Mouse (Mus musculus) intestine, postnatal 0 days (tissue): Measurements from ENCODE around the gene Slc25a20. TPM values are rescaled to one million over a fixed set of nuclear protein-coding genes. Genes with fewer than 3 reads are reported as not detected.

Experiments
- ATAC-seq: fragments of 200-750 bp; cut with Nextera tagmentation; 2 replicates; pipeline ENCODE4 v1.8.0; 2017; ENCODE audit warnings: mild to moderate bottlenecking, moderate TSS enrichment, moderate library complexity
- H3K27ac ChIP-seq: fragments of 300-500 bp; sonication (generic); 2 replicates; pipeline ENCODE4 v1.5.1; 2014; ENCODE audit warnings: mild to moderate bottlenecking, low read depth, low read length, moderate library complexity
- H3K27me3 ChIP-seq: fragments of 300-500 bp; sonication (generic); replicated peaks from 2 replicates; pipeline ENCODE4 v1.6.1; 2014; ENCODE audit warnings: low read length, mixed read lengths; ENCODE audit not compliant: control insufficient read depth, insufficient read depth
- H3K36me3 ChIP-seq: fragments of 300-500 bp; sonication (generic); 2 replicates; pipeline ENCODE4 v1.6.1; 2014; ENCODE audit warnings: mild to moderate bottlenecking, moderate library complexity; ENCODE audit not compliant: control insufficient read depth, insufficient read depth
- H3K4me1 ChIP-seq: fragments of 300-500 bp; sonication (generic); replicated peaks from 2 replicates; pipeline ENCODE4 v1.6.1; 2014; ENCODE audit warnings: antibody characterized with exemption, low read length, mixed read lengths; ENCODE audit not compliant: control insufficient read depth, insufficient read depth
- H3K4me2 ChIP-seq: fragments of 300-500 bp; sonication (generic); replicated peaks from 2 replicates; pipeline ENCODE4 v1.6.1; 2014; ENCODE audit warnings: low read depth, mild to moderate bottlenecking, moderate library complexity
- H3K4me3 ChIP-seq: fragments of 300-500 bp; sonication (generic); 2 replicates; pipeline ENCODE4 v1.5.1; 2014; ENCODE audit warnings: low read depth, low read length
- H3K9ac ChIP-seq: fragments of 300-500 bp; sonication (generic); 2 replicates; pipeline ENCODE4 v1.6.1; 2014; ENCODE audit warnings: mild to moderate bottlenecking, low read depth, low read length
- H3K9me3 ChIP-seq: fragments of 300-500 bp; sonication (generic); 2 replicates; pipeline ENCODE4 v1.6.1; 2016; ENCODE audit warnings: mixed run types; ENCODE audit not compliant: control insufficient read depth
- CTCF ChIP-seq: sonication (generic); IDR thresholded peaks from 2 replicates; pipeline ENCODE4 v1.5.1; 2016; ENCODE audit warnings: low read depth, mild to moderate bottlenecking, control low read depth, antibody characterized with exemption, moderate library complexity
- WGBS: fragments of 180-500 bp; shearing (Covaris S2); extraction: QIAGEN DNeasy Blood & Tissue Kit; methylation state at CpG from one replicate; pipeline ENCODE4 v1.1.7; 2014; 5-methylcytosine and 5-hydroxymethylcytosine counted together
- polyA plus RNA-seq: library from polyadenylated mRNA; unstranded; fragments of >200 nt; fragmentation: Nextera tagmentation; extraction: Ambion mirVana; gene quantifications from 2 replicates; pipeline ENCODE4 v1.2.1, GENCODE M21; 2015

Gene Slc25a20
- polyA plus RNA-seq, 1 experiment from 2014 or later: 159 TPM

DNA sequence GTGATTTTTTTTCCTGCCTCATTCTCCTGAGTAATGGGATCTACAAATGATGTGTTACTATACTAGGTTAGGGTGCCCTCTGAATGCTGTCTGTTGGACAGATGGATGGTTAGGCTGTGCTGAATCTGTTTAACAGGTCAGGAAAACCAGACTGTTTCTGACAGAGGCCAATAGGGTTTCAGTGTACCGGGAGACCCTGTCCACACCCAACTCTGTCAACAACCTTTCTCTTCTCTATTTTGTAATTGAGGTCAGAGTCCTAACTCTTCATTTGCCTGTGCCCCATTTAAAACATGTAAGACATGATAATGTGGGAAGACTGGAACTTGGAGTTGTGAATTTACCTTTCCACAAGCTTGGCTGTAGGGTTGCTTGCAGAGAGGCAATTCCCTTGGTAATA lies 28.1 kb downstream of the Slc25a20 start:
- H3K27ac ChIP-seq: no peak overlapping the region
- no peak overlapping the region for H3K4me2 ChIP-seq
- no peak overlapping the region for H3K9ac ChIP-seq
- H3K27me3 ChIP-seq: no peaks in the 10 kb centered on the region
- peaks cover 14% of the 10 kb centered on the region for H3K4me1 ChIP-seq
- WGBS: 62% methylated on average over 1 of the region's 1 CpGs
- peaks cover 4% of the 10 kb centered on the region; the same call in 1 of the 2 replicates for H3K36me3 ChIP-seq
- no peaks in the 10 kb centered on the region for H3K9me3 ChIP-seq
- no peak for TF ChIP-seq CTCF
- H3K4me3 ChIP-seq: no peak overlapping the region
- no peak for ATAC-seq

DNA sequence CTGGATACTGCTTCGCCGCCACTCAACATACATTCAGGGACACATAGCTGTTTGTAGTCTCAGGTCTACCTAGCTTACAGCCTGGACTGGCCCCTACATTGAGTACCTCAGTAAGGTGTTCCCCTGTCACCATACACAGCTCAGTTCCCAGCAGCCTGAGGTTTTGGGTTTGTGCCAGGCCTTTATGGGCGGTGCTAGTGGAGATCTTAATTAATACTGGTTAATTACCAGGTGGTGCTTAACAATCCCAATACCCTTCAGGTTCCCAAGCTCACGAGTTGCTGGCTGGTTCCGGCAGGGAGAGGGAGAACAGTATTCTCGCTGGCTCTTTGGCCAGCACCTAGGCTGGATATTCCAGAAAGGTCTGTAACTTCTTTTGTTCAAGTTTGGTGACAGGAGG lies 29.0 kb downstream of the Slc25a20 start:
- WGBS: 63% methylated on average over 6 of the region's 6 CpGs
- no peak for ATAC-seq
- H3K27ac ChIP-seq: peak overlapping the region; percentile 91

DNA sequence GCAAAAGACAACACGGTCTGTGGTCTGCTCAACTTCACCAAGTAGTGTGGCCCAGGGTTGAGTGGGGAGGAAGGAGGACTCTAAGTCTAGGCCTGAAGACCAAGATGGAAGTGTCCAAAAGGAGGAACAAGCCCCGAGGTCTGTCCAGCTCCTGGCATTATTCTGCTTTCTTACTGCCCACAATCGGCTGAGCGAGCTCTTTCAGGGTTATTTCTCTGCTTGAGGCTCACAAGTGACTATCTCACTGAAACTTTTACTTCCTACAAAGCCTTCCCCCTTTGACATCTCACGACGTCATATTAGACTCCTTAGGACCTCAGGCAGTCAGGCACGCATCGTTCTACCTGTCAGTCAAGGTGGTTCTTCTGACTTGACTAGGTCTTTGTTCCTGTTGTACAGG lies 29.5 kb downstream of the Slc25a20 start:
- peak overlapping the region; percentile 98 for H3K4me2 ChIP-seq
- H3K27ac ChIP-seq: peak overlapping the region; percentile 91
- no peaks in the 10 kb centered on the region for H3K9me3 ChIP-seq
- TF ChIP-seq CTCF: no peak
- peaks cover 14% of the 10 kb centered on the region for H3K4me1 ChIP-seq
- H3K27me3 ChIP-seq: no peaks in the 10 kb centered on the region
- no peaks in the 10 kb centered on the region for H3K36me3 ChIP-seq
- ATAC-seq: peak; percentile 33
- H3K4me3 ChIP-seq: peak overlapping the region; percentile 83
- peak overlapping the region; percentile 83; the same call in 1 of the 2 replicates for H3K9ac ChIP-seq
- WGBS: 45% methylated on average over 8 of the region's 8 CpGs

More for the DNA sequence above, 29.0 kb downstream of the Slc25a20 start:
- Histone ChIP-seq H3K4me1 (peaks cover 14% of the 10 kb centered on the region), H3K4me3 (no peak overlapping the region), H3K27me3 (no peaks in the 10 kb centered on the region), H3K9me3 (no peaks in the 10 kb centered on the region), H3K36me3 (no peaks in the 10 kb centered on the region), H3K4me2 (peak overlapping the region; percentile 98; the same call in 1 of the 2 replicates), H3K9ac (no peak overlapping the region)
- TF ChIP-seq CTCF: no peak

DNA sequence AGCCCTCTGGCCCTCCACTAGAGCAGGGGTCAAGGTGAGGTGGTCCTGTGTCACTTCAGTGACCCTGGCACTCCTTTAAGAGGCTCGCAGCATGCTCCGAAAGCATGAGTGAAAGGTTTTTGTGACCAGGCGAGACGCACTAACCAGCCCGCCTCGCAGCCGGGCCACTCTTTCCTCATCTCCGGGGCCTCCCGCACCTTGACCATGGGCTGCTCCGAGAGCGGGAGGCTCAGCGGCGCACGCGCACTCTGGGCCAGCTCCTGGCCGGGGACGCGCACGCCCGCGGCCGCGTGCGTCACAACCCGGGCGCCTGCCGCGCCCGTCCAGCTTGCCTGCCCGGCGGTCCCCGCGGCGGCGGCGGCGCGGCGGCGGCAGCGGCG lies 29.9 kb downstream of the Slc25a20 start:
- ATAC-seq: peak; percentile 92
- peak overlapping the region; percentile 83 for H3K9ac ChIP-seq
- H3K4me1 ChIP-seq: peaks cover 14% of the 10 kb centered on the region
- H3K27ac ChIP-seq: peak overlapping the region; percentile 91
- H3K4me2 ChIP-seq: peak overlapping the region; percentile 98
- WGBS: under 1% methylated on average over 42 of the region's 42 CpGs
- TF ChIP-seq CTCF: no peak
- H3K27me3 ChIP-seq: no peaks in the 10 kb centered on the region
- peak overlapping the region; percentile 83 for H3K4me3 ChIP-seq
- no peaks in the 10 kb centered on the region for H3K9me3 ChIP-seq
- no peaks in the 10 kb centered on the region for H3K36me3 ChIP-seq

DNA sequence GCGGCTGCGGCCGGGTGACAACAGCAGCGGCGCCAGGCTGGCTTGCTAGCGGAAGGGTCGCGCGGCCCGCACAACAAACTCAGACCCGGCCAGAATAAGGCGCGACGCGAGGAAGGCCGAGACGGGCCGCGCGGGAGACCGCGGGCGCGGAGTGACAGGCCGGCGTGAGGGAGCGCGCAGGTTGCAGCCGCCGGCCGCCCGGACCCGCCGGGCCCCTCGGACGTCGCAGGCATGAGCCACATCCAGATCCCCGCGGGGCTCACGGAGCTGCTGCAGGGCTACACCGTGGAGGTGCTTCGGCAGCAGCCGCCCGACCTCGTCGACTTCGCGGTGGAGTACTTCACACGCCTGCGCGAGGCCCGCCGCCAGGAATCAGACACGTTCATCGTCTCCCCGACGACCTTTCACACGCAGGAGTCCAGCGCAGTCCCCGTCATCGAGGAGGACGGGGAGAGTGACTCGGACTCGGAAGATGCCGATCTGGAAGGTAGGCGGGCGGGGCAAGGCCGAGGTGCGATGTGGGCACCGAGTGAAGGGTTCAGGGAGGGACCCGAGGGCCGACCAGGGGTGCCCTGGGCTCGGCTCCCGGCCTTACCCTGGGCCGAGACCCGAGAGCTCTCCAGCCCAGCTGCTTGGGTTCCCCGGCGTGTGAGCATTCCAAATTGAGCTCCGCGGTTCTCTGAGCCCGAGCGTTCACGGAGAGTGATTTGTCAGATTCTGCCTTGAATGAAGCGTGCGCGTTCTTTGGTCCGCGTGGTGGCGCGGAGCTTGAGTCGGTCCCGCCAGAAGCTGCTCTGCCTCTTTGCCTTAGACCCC lies 30.5 kb downstream of the Slc25a20 start:
- Histone ChIP-seq H3K4me3 (peak overlapping the region; percentile 83), H3K9me3 (no peaks in the 10 kb centered on the region), H3K4me2 (peak overlapping the region; percentile 98), H3K27me3 (no peaks in the 10 kb centered on the region), H3K27ac (peak overlapping the region; percentile 91), H3K36me3 (no peaks in the 10 kb centered on the region), H3K9ac (peak overlapping the region; percentile 83), H3K4me1 (peaks cover 14% of the 10 kb centered on the region)
- WGBS: under 1% methylated on average over 77 of the region's 92 CpGs
- peak; percentile 47 for TF ChIP-seq CTCF
- ATAC-seq: peak; percentile 51

DNA sequence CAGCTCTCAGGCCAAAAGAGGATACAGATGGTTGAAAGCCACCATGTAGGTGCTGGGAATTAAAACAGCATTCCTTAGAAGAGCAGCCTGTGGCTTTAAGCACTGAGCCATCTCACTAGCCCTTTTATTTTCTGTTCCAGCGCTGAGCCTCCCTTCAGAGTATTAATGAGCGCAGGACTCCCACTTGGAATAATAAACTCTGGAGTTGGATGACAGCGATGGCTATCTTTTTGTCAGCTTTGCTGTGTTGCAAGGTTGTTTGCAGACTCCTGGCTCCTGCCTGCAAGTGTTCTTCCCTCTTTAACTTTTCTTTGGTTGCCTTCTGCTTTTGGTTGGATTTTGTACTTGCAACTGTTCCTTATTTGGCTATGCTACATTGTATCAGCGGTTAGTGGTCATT lies 32.1 kb downstream of the Slc25a20 start:
- H3K4me3 ChIP-seq: peak overlapping the region; percentile 83; the same call in 1 of the 2 replicates
- H3K4me2 ChIP-seq: peak overlapping the region; percentile 98
- no peaks in the 10 kb centered on the region for H3K27me3 ChIP-seq

More for the DNA sequence above, 32.1 kb downstream of the Slc25a20 start:
- H3K36me3 ChIP-seq: no peaks in the 10 kb centered on the region; the same call in 1 of the 2 replicates
- no peak for ATAC-seq
- no peak for TF ChIP-seq CTCF
- H3K27ac ChIP-seq: no peak overlapping the region
- H3K9me3 ChIP-seq: no peaks in the 10 kb centered on the region
- peaks cover 14% of the 10 kb centered on the region for H3K4me1 ChIP-seq
- H3K9ac ChIP-seq: no peak overlapping the region
- WGBS: 58% methylated on average over 4 of the region's 4 CpGs
